Mouse (Mus musculus): ENCODE measurements at regions not wholly inside any gene's neighbourhood (a gene's known extent, or its start where the extent isn't known, plus 50 kb on each side); places are given as distances from the start of the nearest gene placed in this dataset.

DNA sequence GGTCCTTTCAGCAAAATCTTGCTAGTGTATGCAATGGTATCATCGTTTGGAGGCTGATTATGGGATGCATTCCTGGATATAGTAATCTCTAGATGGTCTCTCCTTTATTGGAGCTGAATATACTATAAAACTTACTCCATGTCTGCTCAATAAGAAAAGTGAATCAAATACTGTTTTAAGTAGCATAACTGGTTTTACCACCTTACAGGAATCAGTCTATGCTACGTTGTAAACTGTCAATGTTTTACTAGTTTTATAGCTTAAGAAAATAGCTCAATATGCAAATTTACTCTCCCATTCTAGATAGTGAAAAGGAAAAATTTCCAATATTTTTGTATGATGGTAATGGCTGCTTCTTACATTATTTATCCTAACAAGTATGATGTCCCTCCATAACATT is 91.5 kb downstream of the 4933436I01Rik start:
- DNase-seq (ENCODE audit: low spot score in 2 of 2): no peak

DNA sequence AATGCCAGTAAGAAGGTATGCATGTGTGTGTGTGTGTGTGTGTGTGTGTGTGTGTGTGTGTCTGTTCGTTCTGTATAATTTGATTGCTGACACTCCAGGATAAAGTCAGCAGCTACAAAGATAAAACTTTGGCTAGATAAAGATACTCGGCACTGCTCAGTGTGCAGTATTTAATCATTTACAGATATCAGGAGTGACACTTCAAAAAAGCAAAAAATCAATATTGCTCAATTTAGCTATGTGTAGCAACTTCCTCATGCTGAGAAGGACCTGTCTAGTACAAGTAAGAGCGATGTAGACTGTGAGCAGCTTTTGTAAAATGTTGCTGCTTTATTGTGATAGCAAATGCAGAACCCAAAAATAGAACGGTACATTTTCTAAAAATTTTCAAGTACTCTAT is 100.1 kb downstream of the 4933436I01Rik start:
- peak in 1 of 2 experiments; percentile 1 for DNase-seq (ENCODE audit: low spot score in 2 of 2)

Data from frontal cortex, postnatal 36 days (tissue).